Mouse (Mus musculus) CH12.LX (cell line): ENCODE data around the gene Plekhg6. TPM values are rescaled to one million over a fixed set of nuclear protein-coding genes. Genes with fewer than 3 reads are reported as not detected.

Experiments
- DNase-seq: peaks from one replicate; pipeline ENCODE4 v3.0.0-alpha.2; 2013; ENCODE audit errors: extremely low read depth
- H3K27ac ChIP-seq: 2 replicates; pipeline ENCODE4 v1.5.1; 2012; ENCODE audit warnings: low read depth, mild to moderate bottlenecking, control low read depth, moderate library complexity; ENCODE audit not compliant: insufficient read depth
- H3K27me3 ChIP-seq: replicated peaks from 2 replicates; pipeline ENCODE3; 2012; ENCODE audit warnings: inconsistent platforms
- H3K36me3 ChIP-seq, 2 experiments: replicated peaks in 1 of 2; 2 replicates each; pipeline versions ENCODE3 to v1.6.1; 2012; ENCODE audit warnings: inconsistent platforms in 1 of 2, low read length in 1 of 2, mild to moderate bottlenecking in 1 of 2, mixed read lengths in 1 of 2, moderate library complexity in 1 of 2; ENCODE audit not compliant: control insufficient read depth in 1 of 2, insufficient read depth in 1 of 2
- H3K4me1 ChIP-seq, 2 experiments: 2 replicates each; pipeline ENCODE4 v1.6.1; 2012; ENCODE audit warnings: inconsistent platforms in 1 of 2, moderate library complexity in 1 of 2; ENCODE audit not compliant: insufficient read depth in 2 of 2, control insufficient read depth in 1 of 2
- H3K4me2 ChIP-seq: 2 replicates; pipeline ENCODE4 v1.6.1; 2012; ENCODE audit warnings: low read depth, mild to moderate bottlenecking, control low read depth; ENCODE audit not compliant: poor library complexity, insufficient read depth, severe bottlenecking
- H3K4me3 ChIP-seq, 3 experiments: fragments of 150-350 bp in 1 of 3; sonication (generic) in 1 of 3; replicated peaks in 1 of 3; 2 replicates each; pipeline versions ENCODE3 to v1.5.1; 2011 to 2012; ENCODE audit warnings: low read depth in 2 of 3, low read length in 2 of 3, mild to moderate bottlenecking in 2 of 3, moderate library complexity in 2 of 3, control low read depth in 1 of 3, improper control_type of control experiment in 1 of 3, inconsistent platforms in 1 of 3, mixed read lengths in 1 of 3; ENCODE audit not compliant: poor library complexity in 1 of 3
- H3K79me2 ChIP-seq: replicated peaks from 2 replicates; pipeline ENCODE4 v1.6.1; 2012; ENCODE audit warnings: mild to moderate bottlenecking, moderate library complexity; ENCODE audit not compliant: control insufficient read depth, poor library complexity, insufficient read depth, severe bottlenecking; ENCODE audit errors: extremely low read depth
- H3K9ac ChIP-seq: 2 replicates; pipeline ENCODE4 v1.6.1; 2012; ENCODE audit warnings: low read depth, mild to moderate bottlenecking, control low read depth, moderate library complexity; ENCODE audit not compliant: insufficient read depth
- H3K9me3 ChIP-seq: replicated peaks from 2 replicates; pipeline ENCODE3; 2012; ENCODE audit warnings: low read length, inconsistent platforms, mixed read lengths
- BHLHE40 ChIP-seq: IDR thresholded peaks from 2 replicates; pipeline ENCODE4 v1.6.1; 2011; ENCODE audit warnings: mild to moderate bottlenecking, low read depth, low read length, improper control_type of control experiment
- CHD2 ChIP-seq: IDR thresholded peaks from 2 replicates; pipeline ENCODE4 v1.6.1; 2011; ENCODE audit warnings: low read length, improper control_type of control experiment
- ELF1 ChIP-seq: IDR thresholded peaks from 2 replicates; pipeline ENCODE4 v1.6.1; 2014; ENCODE audit warnings: low read depth, mild to moderate bottlenecking, inconsistent platforms, low read length, improper control_type of control experiment
- EP300 ChIP-seq: IDR thresholded peaks from 2 replicates; pipeline ENCODE4 v1.6.1; 2011; ENCODE audit warnings: low read length, improper control_type of control experiment
- ETS1 ChIP-seq: conservative IDR thresholded peaks from 2 replicates; pipeline ENCODE4 v1.6.1; 2012; ENCODE audit warnings: low read depth, mild to moderate bottlenecking, inconsistent platforms, low read length, improper control_type of control experiment, moderate library complexity
- GABPA ChIP-seq: IDR thresholded peaks from 2 replicates; pipeline ENCODE4 v1.6.1; 2012; ENCODE audit warnings: low read depth, low read length, improper control_type of control experiment, inconsistent platforms; ENCODE audit not compliant: insufficient replicate concordance
- IRF4 ChIP-seq: IDR thresholded peaks from 2 replicates; pipeline ENCODE4 v1.6.1; 2014; ENCODE audit warnings: low read depth, mild to moderate bottlenecking, inconsistent platforms, low read length, improper control_type of control experiment
- KAT2A ChIP-seq: IDR thresholded peaks from 2 replicates; pipeline ENCODE4 v1.6.1; 2012; ENCODE audit warnings: low read length, improper control_type of control experiment, inconsistent platforms; ENCODE audit not compliant: insufficient replicate concordance
- MAFK ChIP-seq: IDR thresholded peaks from 2 replicates; pipeline ENCODE4 v1.6.1; 2011; ENCODE audit warnings: low read length, improper control_type of control experiment; ENCODE audit not compliant: insufficient replicate concordance
- MEF2A ChIP-seq: IDR thresholded peaks from 2 replicates; pipeline ENCODE4 v1.6.1; 2014; ENCODE audit warnings: low read depth, mild to moderate bottlenecking, inconsistent platforms, low read length, improper control_type of control experiment, borderline replicate concordance
- PAX5 ChIP-seq: IDR thresholded peaks from 2 replicates; pipeline ENCODE4 v1.6.1; 2012; ENCODE audit warnings: low read length, inconsistent platforms, mixed read lengths
- POLR2A ChIP-seq: IDR thresholded peaks from 2 replicates; pipeline ENCODE4 v1.6.1; 2011; ENCODE audit warnings: low read depth, mild to moderate bottlenecking, improper control_type of control experiment, low read length
- POLR2AphosphoS2 ChIP-seq: IDR thresholded peaks from 2 replicates; pipeline ENCODE4 v1.6.1; 2011; ENCODE audit warnings: low read depth, low read length, improper control_type of control experiment
- SMC3 ChIP-seq: IDR thresholded peaks from 2 replicates; pipeline ENCODE4 v1.6.1; 2011; ENCODE audit warnings: low read depth, low read length, improper control_type of control experiment
- UBTF ChIP-seq: IDR thresholded peaks from 2 replicates; pipeline ENCODE4 v1.6.1; 2012; ENCODE audit warnings: low read depth, mild to moderate bottlenecking, inconsistent platforms, low read length, improper control_type of control experiment, moderate library complexity
- USF1 ChIP-seq: IDR thresholded peaks from 2 replicates; pipeline ENCODE4 v1.6.1; 2014; ENCODE audit warnings: low read depth, mild to moderate bottlenecking, inconsistent platforms, low read length, improper control_type of control experiment
- ZMIZ1 ChIP-seq: IDR thresholded peaks from 2 replicates; pipeline ENCODE4 v1.6.1; 2012; ENCODE audit warnings: low read depth, mild to moderate bottlenecking, inconsistent platforms, low read length, improper control_type of control experiment
- dilution Hi-C: fragments of 300-500 bp; cut with MboI; formaldehyde crosslinking; loops from 2 replicates; pipeline ENCODE4 v1.14.3; 2020; ENCODE audit warnings: low sequenced_read_pairs; ENCODE audit not compliant: extremely low pct_unique_long_range_greater_than_20kb, extremely low pct_ligation_motif_present
- in situ Hi-C: fragments of 300-500 bp; cut with MboI; formaldehyde crosslinking; loops from 3 replicates; pipeline ENCODE4 v1.14.3; 2019; ENCODE audit warnings: low sequenced_read_pairs, low pct_ligation_motif_present, low pct_unique_long_range_greater_than_20kb, mixed read lengths
- polyA plus RNA-seq: library from polyadenylated mRNA; unstranded; fragments of >175 nt; gene quantifications from 2 replicates; pipeline ENCODE4 v1.2.1, GENCODE M21; 2012; ENCODE audit warnings: low read depth; ENCODE audit not compliant: insufficient read length
- total RNA-seq, 2 experiments: library from RNA; depleted of rRNA; stranded (reverse); fragments of 300-350 nt in 1 of 2; fragments of >200 nt in 1 of 2; gene quantifications; 2 replicates each; pipeline ENCODE4 v1.2.3; 2012 to 2014

The Plekhg6 gene
- total and polyA plus RNA-seq, 3 experiments: not detected

DNA sequence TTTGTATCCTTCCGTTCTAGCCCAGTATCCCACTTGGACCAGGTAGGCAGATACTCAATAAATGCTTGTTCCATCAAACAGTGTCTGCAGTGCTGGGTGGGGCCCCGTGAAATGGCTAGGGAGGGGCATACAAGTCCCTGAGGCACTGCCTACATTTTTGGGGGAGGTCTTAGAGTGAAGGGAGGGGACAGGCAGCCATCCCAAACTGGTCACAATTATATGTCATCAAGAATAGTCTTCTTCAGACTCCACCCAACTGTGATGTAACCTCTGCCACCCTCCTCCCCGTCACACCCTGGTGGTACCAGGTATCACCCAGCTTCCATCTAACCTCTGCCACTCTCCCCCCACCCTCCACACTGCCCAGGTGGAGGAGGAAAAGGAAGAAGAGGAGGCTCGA, 35.7 kb downstream of the Plekhg6 start:
- in situ Hi-C loops: no loop called here
- H3K4me2 ChIP-seq: no peak overlapping the region
- DNase-seq: no peak

DNA sequence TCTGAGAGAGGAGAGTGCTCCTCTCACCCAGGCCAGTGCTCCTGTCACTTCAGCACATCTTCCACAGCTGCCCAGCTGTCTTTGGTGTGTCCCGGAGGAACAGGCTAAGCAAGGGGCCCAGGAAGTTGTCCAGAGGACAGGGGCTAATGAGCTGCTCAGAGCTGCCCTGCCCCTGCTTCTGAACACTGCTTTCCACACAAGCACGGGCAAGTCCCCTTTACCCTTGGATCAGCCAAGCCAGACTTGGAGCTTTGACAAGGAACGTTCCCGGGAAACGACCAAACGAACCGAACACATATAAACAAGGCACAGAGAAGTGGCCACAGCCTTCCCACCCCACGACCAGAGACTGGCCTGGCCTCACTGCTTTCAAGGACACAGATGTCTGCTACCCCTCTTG, 36.5 kb downstream of the Plekhg6 start:
- Histone ChIP-seq H3K27ac (no peak overlapping the region), H3K27me3 (peaks cover 93% of the 10 kb centered on the region), H3K79me2 (no peaks in the 10 kb centered on the region), H3K9ac (no peak overlapping the region), H3K4me3 (no peak overlapping the region), H3K9me3 (no peaks in the 10 kb centered on the region), H3K4me1 (no peaks in the 10 kb centered on the region), H3K4me2 (no peak overlapping the region), H3K36me3 (no peaks in the 10 kb centered on the region)
- dilution Hi-C loops (no loop called here), in situ Hi-C loops (no loop called here)
- no peak for DNase-seq
- no peak for TF ChIP-seq ELF1
- TF ChIP-seq USF1: no peak
- no peak for TF ChIP-seq IRF4
- TF ChIP-seq UBTF: no peak

More for the DNA sequence above, 35.7 kb downstream of the Plekhg6 start:
- H3K4me1 ChIP-seq: no peaks in the 10 kb centered on the region
- H3K36me3 ChIP-seq: no peaks in the 10 kb centered on the region
- H3K4me3 ChIP-seq: no peak overlapping the region
- dilution Hi-C loops: no loop called here
- no peaks in the 10 kb centered on the region for H3K9me3 ChIP-seq
- TF ChIP-seq KAT2A: no peak
- no peak for TF ChIP-seq USF1
- TF ChIP-seq ZMIZ1: no peak
- TF ChIP-seq UBTF: no peak
- TF ChIP-seq ETS1: no peak
- no peak for TF ChIP-seq MAFK
- no peak for TF ChIP-seq PAX5
- no peak for TF ChIP-seq GABPA
- TF ChIP-seq MEF2A: no peak
- no peak for TF ChIP-seq SMC3
- no peak for TF ChIP-seq POLR2A
- TF ChIP-seq EP300: no peak
- TF ChIP-seq POLR2AphosphoS2: no peak
- no peak for TF ChIP-seq CHD2
- TF ChIP-seq BHLHE40: no peak
- no peaks in the 10 kb centered on the region for H3K79me2 ChIP-seq
- no peak overlapping the region for H3K27ac ChIP-seq
- no peak overlapping the region for H3K9ac ChIP-seq
- H3K27me3 ChIP-seq: peaks cover 94% of the 10 kb centered on the region
